Mouse (Mus musculus): Measurements from ENCODE around the gene Amdhd1.

Gene Amdhd1

GRCm38 (mm10) chr10:93540431-93541210 lies 788 bp upstream of the Amdhd1 start, which contains the start of gene Ccdc38:
Gene Ccdc38 (plus strand): TSS chr10:93540632.
- peak; percentile 40 for DNase-seq (ENCODE audit: low read depth)

GRCm38 (mm10) chr10:93538818-93539217 lies 1.0 kb downstream of the Amdhd1 start:
- DNase-seq (ENCODE audit: low read depth): no peak

- DNase-seq (ENCODE audit: low read depth): no peak
Measured at GRCm38 (mm10) chr10:93538287-93538686, 1.5 kb downstream of the Amdhd1 start.

DNA sequence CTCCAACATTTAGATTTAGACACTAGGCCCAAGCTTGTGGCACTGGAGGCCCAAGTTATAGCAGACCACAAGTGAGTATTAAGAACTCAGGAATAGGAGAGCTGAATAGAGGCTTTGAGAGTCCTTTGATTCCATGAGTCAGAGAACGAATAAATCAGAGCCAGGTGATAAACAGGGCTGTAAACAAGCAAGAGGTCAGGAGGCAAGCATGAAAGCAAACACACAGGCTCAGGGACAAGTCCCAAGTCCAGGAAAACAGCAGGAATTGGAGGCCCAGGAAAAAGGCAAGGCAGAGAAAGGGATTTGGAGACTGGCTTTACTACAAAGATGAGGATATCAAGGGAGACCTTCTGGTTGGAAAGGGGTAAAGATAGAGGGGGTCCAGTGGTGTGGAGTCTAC lies 14.5 kb downstream of the Amdhd1 start:
- DNase-seq (ENCODE audit: low read depth): no peak

DNA sequence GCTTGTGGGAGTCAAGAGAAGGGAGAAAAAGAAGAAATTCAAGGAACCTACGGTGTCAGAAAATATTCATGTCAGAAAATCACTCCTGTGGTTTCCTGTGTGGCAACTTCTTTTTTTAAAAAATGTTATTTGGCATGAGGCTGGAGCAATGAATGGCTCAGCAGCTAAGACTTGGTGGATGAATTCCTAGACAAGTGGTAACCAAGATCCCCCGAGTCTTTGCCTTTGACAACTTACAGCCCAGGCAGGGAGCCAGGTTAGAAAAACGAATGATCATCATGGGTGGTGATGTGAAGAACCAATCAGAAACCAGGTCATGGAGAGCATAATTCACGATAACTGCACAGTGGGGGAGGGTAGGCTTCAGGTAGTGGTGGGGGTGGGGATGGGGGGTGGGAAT lies 18.8 kb downstream of the Amdhd1 start:
- DNase-seq (ENCODE audit: low read depth): peak; percentile 11

GRCm38 (mm10) chr10:93519756-93520155 lies 20.1 kb downstream of the Amdhd1 start:
- DNase-seq (ENCODE audit: low read depth): no peak

DNA sequence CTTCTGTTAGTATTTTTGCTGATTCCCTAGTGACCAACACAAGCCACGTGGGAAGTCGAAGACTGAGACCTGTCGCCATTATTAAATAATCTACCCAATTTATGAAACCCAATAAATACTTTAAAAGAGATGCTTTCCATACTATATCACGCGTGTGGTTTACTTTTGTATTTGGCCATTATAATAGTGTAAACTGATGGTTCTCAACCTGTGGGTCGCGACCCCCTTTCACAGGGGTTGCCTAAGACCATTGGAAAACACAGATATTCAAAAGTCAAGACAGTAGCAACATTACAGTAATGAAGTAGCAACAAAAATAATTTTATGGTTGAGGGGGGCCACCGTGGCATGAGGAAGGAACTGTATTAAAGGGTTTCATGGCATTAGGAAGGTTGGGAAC lies 20.7 kb downstream of the Amdhd1 start:
- no peak for DNase-seq (ENCODE audit: low read depth)

DNA sequence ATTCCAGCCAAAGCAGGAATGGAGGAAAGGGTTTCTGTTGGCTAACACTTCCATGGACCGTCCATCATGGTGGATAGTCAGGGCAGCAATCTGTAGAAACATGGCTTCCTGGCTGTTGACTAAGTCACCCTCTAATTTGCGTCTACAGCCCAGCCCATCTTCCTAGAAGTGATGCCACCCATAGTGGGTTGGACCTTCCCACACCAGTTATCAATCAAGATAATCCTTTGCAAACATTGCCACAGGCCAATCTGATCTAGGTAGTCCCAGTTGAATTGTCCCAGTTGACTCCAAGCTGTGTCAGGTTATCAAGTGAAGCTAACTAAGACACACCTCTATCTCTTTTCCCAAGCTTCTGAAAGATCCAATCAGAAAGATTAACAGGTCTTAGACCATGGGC lies 21.2 kb downstream of the Amdhd1 start:
- no peak for DNase-seq (ENCODE audit: low read depth)

- no peak for DNase-seq (ENCODE audit: low read depth)
Measured at GRCm38 (mm10) chr10:93518186-93518585, 21.6 kb downstream of the Amdhd1 start.

DNA sequence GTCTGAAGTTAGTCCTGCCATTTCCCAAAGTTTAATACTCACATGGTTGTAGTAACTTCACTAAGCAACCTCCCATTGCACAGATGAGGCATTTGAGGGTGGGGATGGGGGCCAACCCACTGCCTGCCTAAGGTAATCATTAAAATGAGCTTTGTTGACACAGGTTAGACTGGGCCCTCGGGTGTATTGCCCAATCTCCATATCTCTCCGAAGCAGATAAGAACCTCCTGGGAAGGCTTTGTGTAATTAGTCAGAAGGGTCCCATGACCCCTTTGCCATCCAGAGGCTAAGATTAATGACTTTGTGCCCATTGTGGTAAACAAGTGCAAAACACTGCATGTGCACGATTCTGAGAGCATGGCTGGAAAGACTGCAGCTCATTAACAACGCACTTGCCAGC lies 22.1 kb downstream of the Amdhd1 start:
- DNase-seq (ENCODE audit: low read depth): no peak

- no peak for DNase-seq (ENCODE audit: low read depth)
Measured at GRCm38 (mm10) chr10:93515927-93516326, 23.9 kb downstream of the Amdhd1 start.

- peak; percentile 50 for DNase-seq (ENCODE audit: low read depth)
Measured at GRCm38 (mm10) chr10:93515419-93515818, 24.4 kb downstream of the Amdhd1 start.

DNA sequence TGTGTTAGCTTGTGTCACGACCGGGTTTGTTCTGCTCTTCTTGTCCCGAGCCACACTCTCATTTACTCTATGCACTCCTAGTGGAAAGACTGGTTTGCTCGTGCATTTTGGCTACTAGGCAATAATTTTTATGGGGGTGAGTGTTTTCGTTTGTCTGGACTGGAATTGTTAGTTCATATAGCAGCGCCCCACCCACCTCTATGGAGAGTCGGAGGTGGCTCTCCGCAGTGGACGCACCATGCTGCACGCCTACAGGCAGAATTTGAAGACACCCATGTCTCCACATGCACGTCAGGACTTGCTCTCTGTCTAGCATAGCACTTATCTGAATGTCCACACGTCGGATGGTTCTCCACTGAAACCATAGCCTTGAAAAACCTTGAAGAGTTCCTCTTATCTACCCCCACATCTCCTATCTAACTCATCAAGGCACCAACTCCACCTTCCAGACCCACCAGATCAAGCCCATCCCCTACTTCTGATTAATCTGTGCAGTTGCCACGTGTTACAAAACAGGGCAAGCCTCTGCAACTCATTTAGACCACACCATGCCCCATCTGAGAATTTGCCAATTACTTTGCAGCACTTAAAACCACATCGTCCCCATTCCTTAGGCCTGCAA lies 30.2 kb downstream of the Amdhd1 start:
- peak; percentile 71 for DNase-seq (ENCODE audit: low read depth)

DNA sequence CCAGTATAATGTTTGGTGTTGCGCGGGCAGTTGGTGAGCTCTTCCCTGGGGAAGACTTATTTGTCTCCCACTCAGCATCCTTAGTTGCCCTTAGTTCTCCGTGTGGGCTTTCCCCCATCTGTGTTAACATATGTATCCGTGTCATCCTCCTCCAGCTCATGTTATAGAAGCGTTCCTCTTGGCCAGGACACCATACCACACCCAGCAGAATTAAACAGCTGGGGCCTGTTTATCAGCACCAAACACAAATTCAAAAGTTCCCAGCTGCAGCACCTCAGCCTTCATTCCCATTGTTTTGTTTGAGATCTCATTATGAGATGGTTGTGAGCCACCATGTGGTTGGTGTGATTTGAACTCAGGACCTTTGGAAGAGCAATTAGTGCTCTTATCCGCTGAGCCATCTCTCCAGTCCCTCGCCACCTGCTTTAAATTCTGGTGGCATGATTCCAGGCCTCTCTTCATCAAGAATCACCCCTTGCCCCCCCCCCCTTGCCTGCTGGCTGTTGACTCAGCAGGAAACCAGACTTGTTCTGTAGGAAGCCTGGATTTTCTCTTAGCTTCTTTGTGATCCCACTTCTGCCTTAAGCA lies 31.4 kb downstream of the Amdhd1 start:
- DNase-seq (ENCODE audit: low read depth): peak; percentile 18

DNA sequence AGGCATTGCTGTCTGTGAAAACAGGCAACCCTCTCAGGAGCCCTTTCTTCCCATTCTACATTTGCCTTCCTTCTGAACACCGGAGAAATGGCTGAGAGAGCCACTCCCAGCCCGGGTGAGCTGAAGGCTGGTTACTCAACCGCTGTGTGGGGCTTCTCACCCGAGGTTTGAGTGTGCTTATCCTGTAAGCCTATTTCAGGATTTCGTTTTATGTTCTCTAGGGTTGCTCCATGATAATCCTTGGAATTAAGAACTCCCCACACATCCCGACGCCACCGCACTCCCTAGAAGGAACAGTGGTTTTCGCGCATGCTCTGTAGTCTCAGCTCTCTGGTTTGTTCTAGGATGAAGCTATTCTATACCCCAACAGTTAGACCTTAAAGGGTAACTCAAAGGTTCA lies 38.5 kb downstream of the Amdhd1 start:
- no peak for DNase-seq (ENCODE audit: low read depth)

- no peak for DNase-seq (ENCODE audit: low read depth)
Measured at GRCm38 (mm10) chr10:93500864-93501263, 39.0 kb downstream of the Amdhd1 start.

DNA sequence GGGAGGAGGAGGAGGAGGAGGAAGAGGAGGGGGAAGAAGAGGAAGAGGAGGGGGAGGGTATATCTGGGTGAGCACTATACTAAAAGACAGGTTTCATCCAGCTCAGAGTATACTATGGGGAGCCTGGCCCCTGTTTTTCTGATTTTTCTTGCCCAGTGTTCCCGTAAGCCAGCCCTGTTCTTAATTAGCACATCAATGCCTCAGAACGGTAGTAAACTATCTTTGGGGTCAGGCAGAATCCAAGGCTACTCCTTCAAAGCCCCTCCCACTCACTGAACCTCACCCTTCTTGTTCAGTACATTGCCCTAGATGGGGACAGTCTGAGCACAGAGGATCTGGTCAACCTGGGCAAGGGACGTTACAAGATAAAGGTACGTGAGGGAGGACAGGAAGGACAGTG lies 49.4 kb downstream of the Amdhd1 start:
- no peak for DNase-seq (ENCODE audit: low read depth)

DNA sequence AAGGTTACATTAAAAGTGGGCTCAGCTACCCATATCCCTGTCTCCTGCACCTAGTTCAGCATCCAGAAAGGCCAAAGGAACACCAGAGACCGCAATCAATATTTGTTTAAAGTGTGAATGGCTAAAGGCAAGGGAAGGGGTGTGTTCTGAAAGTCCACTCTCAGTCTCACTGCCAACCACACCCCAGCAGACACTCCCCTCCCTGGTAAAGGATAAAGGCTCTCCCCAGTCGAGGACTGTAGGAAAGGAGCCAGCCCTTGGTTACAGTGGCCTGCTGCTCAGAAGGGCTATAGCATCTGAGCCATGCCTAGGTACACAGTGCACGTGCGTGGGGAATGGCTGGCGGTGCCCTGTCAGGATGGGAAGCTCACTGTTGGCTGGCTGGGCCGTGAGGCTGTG lies 51.0 kb downstream of the Amdhd1 start:
- no peak for DNase-seq (ENCODE audit: low read depth)

DNA sequence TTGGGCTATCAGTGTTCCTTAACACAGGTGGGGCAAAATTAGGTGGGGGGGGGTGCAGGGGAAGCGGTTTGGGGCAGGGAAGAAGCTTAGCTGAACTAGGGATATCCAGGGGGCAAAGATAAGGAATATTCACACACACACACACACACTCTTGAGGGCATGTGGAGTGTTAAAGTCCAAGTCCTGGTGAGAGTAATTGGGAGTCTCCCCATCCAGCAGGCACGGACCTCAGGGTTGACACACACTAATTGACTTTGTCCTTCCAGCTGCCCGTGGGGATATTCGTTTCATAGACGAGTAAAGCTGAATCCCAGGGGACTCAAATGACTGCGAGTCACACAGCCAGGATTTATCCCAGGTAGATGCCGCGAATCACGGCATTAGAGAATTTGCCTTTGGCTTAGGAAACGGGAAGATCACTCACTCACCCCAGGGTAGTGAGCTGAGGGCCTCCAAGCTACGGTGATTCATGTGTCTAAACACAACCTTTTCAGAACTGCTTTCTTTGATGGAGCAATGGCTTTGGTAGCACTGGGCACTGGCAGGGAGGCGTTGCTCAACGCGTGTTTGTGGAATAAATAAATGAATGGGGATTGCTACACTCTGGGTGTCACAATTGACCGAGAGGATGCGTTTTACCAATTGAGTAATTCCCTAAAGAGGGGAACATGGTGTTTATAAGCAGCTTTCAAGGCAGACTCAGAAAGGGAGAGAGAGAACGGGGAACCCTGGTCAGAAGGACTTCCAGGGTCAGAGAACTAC lies 51.6 kb downstream of the Amdhd1 start, which contains the start of gene Hal:
TSS of gene Hal (plus strand) at position 703 of the 762 bp plus-strand sequence.
- peak; percentile 83 for DNase-seq (ENCODE audit: low read depth)

- DNase-seq (ENCODE audit: low read depth): peak; percentile 50
Measured at GRCm38 (mm10) chr10:93486622-93487021, 53.2 kb downstream of the Amdhd1 start.

- no peak for DNase-seq (ENCODE audit: low read depth)
Measured at GRCm38 (mm10) chr10:93485055-93485691, 54.7 kb downstream of the Amdhd1 start.

GRCm38 (mm10) chr10:93484511-93484910 lies 55.3 kb downstream of the Amdhd1 start:
- no peak for DNase-seq (ENCODE audit: low read depth)

All from 416B (cell line).